Mouse (Mus musculus): ENCODE results near the gene Tnfsf8. TPM values are rescaled to one million over a fixed set of nuclear protein-coding genes. Genes with fewer than 3 reads are reported as not detected.

Gene Tnfsf8
- polyA plus RNA-seq, 1 experiment from 2014 or later = not detected

DNA sequence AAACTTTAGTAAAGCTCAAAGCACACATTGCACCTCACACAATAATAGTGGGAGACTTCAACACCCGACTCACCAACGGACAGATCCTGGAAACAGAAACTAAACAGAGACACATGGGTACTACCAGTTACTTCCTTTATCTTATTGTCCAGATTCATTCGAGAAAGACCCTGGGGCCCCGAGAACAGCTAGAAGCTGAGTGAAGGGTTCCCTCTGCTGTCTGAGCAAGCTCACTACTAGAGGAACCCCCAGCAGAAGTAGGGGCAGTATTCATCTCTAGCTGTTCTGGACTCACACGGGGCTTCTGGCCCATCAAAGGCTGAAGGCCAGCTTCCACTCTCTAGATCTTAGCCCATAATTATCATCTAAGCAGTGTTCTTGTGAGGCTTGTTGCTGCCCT, 20.7 kb downstream of the Tnfsf8 start:
- no peak overlapping the region for H3K4me3 ChIP-seq
- no peak overlapping the region for H3K27ac ChIP-seq (replicated peaks)
- H3K9me3 ChIP-seq = no peaks in the 10 kb centered on the region
- H3K9ac ChIP-seq = no peak overlapping the region
- no peaks in the 10 kb centered on the region for H3K36me3 ChIP-seq
- ATAC-seq (ENCODE audit: extremely low read depth, insufficient number of reproducible peaks, low FRiP score, low TSS enrichment) = no peak
- no peak overlapping the region for H3K4me2 ChIP-seq
- no peaks in the 10 kb centered on the region for H3K4me1 ChIP-seq
- H3K27me3 ChIP-seq (replicated peaks) = peaks cover 29% of the 10 kb centered on the region
- 27% methylated on average over 5 of the region's 5 CpGs for WGBS

DNA sequence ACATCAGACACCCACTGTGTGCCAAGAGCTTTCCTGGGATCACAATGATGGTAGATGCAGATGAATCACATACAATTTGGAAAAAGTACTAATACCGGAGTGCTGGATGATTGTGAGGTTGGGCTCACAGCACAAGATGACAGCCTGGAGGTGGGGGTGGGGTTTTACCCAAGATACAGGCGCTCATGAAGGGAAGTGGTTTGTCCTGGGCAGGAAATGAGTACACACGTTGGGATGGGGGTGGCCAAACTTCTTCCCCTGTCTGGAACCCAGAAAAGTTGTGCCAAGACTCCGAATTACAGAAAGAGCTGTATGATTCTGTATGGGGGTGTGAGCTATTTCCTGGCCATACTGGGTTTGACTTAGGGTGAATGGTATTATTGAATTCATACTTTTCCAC, 38.0 kb downstream of the Tnfsf8 start:
- H3K9ac ChIP-seq = no peak overlapping the region
- H3K27ac ChIP-seq (replicated peaks) = no peak overlapping the region
- H3K36me3 ChIP-seq = no peaks in the 10 kb centered on the region
- no peak for ATAC-seq (ENCODE audit: extremely low read depth, insufficient number of reproducible peaks, low FRiP score, low TSS enrichment)
- H3K4me2 ChIP-seq = no peak overlapping the region
- no peaks in the 10 kb centered on the region for H3K27me3 ChIP-seq (replicated peaks)
- H3K9me3 ChIP-seq = no peaks in the 10 kb centered on the region
- 57% methylated on average over 4 of the region's 4 CpGs for WGBS
- H3K4me1 ChIP-seq = no peaks in the 10 kb centered on the region
- no peak overlapping the region for H3K4me3 ChIP-seq

DNA sequence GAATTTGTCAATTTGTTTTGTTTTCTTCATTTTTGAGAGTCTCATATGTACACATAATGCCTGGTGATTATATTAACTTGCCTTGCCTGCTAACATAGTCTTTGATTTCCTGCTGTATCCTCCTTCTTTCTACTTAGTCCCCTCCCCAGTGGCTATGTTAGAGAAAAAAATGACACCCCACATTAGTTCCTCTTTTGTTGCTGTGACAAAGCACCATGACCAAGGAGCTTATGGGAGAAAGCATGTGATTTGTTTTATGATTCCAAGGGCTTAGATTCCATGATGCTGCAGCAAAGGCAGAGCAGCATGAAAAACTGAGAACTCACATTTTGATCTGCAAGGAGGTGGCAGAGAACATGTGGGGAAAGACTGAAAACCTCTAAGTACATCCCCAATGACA, 43.6 kb downstream of the Tnfsf8 start:
- no peak for ATAC-seq (ENCODE audit: extremely low read depth, insufficient number of reproducible peaks, low FRiP score, low TSS enrichment)
- Histone ChIP-seq H3K36me3 (no peaks in the 10 kb centered on the region), H3K4me1 (no peaks in the 10 kb centered on the region), H3K9me3 (no peaks in the 10 kb centered on the region), H3K4me2 (no peak overlapping the region), H3K4me3 (no peak overlapping the region), H3K9ac (no peak overlapping the region), H3K27me3 (replicated peaks) (no peaks in the 10 kb centered on the region), H3K27ac (replicated peaks) (no peak overlapping the region)

DNA sequence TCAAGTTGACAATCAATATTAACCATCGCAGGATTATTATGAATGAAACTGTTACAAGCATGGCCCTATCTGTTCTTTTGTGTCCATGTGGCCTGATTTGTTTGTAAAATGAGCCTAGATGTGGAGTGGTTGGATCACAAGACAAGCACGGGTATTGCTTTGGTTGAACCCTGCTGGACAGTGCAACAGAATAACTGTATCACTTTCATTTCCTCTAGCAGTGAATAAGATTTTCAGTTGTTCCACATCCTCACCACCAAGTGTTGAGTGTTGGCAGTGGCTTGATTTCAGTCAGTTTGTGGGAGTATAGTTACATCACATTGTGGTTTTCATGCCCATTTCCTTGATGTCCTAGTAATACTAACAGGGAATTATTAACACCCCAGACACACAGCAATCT, 45.5 kb downstream of the Tnfsf8 start:
- H3K4me1 ChIP-seq = no peaks in the 10 kb centered on the region
- no peak overlapping the region for H3K27ac ChIP-seq (replicated peaks)
- H3K9ac ChIP-seq = no peak overlapping the region
- no peaks in the 10 kb centered on the region for H3K9me3 ChIP-seq
- WGBS = 79% methylated on average over 2 of the region's 2 CpGs
- H3K27me3 ChIP-seq (replicated peaks) = no peaks in the 10 kb centered on the region
- H3K36me3 ChIP-seq = no peaks in the 10 kb centered on the region
- no peak for ATAC-seq (ENCODE audit: extremely low read depth, insufficient number of reproducible peaks, low FRiP score, low TSS enrichment)
- H3K4me2 ChIP-seq = no peak overlapping the region
- H3K4me3 ChIP-seq = no peak overlapping the region

DNA sequence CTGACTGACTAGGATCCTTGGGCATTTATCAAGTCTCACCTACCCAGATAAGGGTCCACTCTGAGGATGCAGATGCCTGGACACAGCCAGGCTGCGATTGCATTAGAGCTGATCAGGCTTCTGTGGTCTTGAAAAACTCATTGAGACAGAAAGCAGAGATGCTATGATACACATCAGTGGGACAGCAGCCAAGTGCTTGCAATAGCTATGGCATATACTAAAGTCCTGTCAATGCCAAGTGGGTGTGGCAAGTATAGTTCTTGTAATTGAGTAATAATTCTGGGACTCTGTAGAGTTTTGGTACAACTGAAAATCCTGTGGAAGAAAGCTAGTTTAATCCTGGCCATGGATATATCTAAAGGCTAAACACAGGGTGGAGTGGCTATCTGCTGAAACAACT, 63.1 kb downstream of the Tnfsf8 start:
- H3K4me1 ChIP-seq = no peaks in the 10 kb centered on the region
- WGBS = 24% methylated on average over 1 of the region's 1 CpGs
- H3K9ac ChIP-seq = no peak overlapping the region
- no peak overlapping the region for H3K4me2 ChIP-seq
- no peaks in the 10 kb centered on the region for H3K27me3 ChIP-seq (replicated peaks)
- H3K36me3 ChIP-seq = no peaks in the 10 kb centered on the region
- ATAC-seq (ENCODE audit: extremely low read depth, insufficient number of reproducible peaks, low FRiP score, low TSS enrichment) = no peak
- H3K4me3 ChIP-seq = no peak overlapping the region
- no peak overlapping the region for H3K27ac ChIP-seq (replicated peaks)
- H3K9me3 ChIP-seq = no peaks in the 10 kb centered on the region

DNA sequence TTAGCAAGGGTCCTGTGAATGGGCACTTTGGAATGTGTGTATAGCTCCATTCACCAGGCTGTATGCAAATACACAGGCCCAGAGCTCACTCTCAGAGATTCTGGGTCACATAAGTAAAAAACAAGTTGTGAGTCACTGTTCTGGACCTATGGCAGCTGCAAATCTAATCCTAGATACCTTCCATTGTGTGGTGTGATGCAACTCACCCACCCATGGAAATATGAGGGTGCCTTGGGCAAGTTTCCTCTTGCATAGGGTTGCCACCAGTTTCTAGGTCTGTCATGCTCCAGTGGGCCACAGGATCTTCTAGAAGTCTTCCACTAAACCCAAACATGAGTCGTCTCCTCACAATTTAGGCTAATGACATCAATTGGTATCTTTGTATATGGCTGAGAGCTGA, 64.6 kb downstream of the Tnfsf8 start:
- Histone ChIP-seq H3K27ac (replicated peaks) (no peak overlapping the region), H3K4me1 (no peaks in the 10 kb centered on the region), H3K36me3 (no peaks in the 10 kb centered on the region), H3K9ac (no peak overlapping the region), H3K27me3 (replicated peaks) (no peaks in the 10 kb centered on the region), H3K4me3 (no peak overlapping the region), H3K9me3 (no peaks in the 10 kb centered on the region), H3K4me2 (no peak overlapping the region)
- WGBS = 75% methylated on average over 1 of the region's 1 CpGs
- no peak for ATAC-seq (ENCODE audit: extremely low read depth, insufficient number of reproducible peaks, low FRiP score, low TSS enrichment)

DNA sequence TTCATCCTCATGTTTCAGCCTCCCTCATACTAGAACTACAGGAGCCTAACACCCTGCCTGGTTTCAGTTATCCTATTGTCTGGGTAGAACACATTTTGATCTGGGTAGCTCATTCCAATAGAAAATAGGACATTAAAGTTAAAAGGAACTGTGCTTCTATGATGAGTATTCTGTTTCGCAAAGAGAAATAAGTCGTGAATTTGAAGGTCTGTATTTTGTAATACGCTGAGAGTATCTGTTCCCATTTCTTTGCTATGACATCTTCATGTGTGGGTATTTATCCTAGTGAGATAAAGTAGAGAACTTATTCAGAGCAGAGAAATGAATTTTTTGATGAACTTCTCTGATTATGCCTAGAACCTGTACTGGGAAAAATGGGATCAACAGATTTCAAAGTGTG, 68.8 kb downstream of the Tnfsf8 start:
- Histone ChIP-seq H3K9ac (no peak overlapping the region), H3K27ac (replicated peaks) (no peak overlapping the region), H3K4me1 (no peaks in the 10 kb centered on the region), H3K27me3 (replicated peaks) (no peaks in the 10 kb centered on the region; the same call in 1 of the 2 replicates), H3K4me2 (no peak overlapping the region), H3K9me3 (no peaks in the 10 kb centered on the region), H3K4me3 (no peak overlapping the region), H3K36me3 (no peaks in the 10 kb centered on the region)
- no peak for ATAC-seq (ENCODE audit: extremely low read depth, insufficient number of reproducible peaks, low FRiP score, low TSS enrichment)
- WGBS = 92% methylated on average over 3 of the region's 3 CpGs

DNA sequence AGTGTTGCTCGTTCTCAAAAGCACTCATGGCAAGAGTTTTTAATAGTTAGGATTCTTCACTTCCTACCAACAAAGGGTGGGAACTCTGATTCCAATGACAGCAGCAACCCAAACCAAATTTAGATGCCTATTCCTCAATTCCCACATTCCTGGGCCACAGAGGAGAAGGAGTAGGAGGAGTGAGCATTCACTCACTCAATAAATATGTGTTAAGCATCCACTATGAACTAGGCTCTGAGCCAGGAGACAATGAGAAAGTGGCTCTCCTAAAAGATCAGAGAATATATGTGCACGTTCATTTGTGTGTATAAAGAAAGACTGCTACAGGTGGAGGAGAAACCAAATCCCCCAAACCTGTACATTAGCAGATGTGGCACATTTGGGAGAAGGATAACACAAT, 75.7 kb downstream of the Tnfsf8 start:
- 42% methylated on average over 2 of the region's 2 CpGs for WGBS
- no peak overlapping the region for H3K9ac ChIP-seq
- no peaks in the 10 kb centered on the region for H3K27me3 ChIP-seq (replicated peaks)
- H3K27ac ChIP-seq (replicated peaks) = no peak overlapping the region
- ATAC-seq (ENCODE audit: extremely low read depth, insufficient number of reproducible peaks, low FRiP score, low TSS enrichment) = no peak
- no peaks in the 10 kb centered on the region for H3K9me3 ChIP-seq
- H3K36me3 ChIP-seq = no peaks in the 10 kb centered on the region
- no peak overlapping the region for H3K4me3 ChIP-seq
- no peaks in the 10 kb centered on the region for H3K4me1 ChIP-seq
- no peak overlapping the region for H3K4me2 ChIP-seq

DNA sequence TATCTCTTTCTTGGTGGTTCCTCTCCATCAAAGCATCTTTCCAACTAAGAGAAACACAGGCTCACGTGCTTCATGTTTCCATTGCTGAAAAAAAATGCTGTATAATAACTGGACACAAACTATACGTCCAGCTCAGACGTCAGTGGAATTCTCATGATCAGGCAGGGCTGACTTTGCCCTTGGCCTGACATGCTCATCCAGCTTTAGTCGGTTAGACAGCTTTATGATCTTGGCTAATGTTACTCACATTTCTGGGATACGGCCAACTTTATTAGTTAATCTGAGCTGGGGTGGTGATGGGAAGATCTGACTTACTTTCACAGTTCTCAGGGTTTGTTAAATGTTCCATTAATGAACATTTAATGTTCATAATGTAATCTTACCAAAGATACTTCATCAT, 77.3 kb downstream of the Tnfsf8 start:
- WGBS = 65% methylated on average over 5 of the region's 5 CpGs
- Histone ChIP-seq H3K4me1 (no peaks in the 10 kb centered on the region), H3K27ac (replicated peaks) (no peak overlapping the region), H3K9me3 (no peaks in the 10 kb centered on the region), H3K4me3 (no peak overlapping the region), H3K4me2 (no peak overlapping the region), H3K9ac (no peak overlapping the region), H3K36me3 (no peaks in the 10 kb centered on the region), H3K27me3 (replicated peaks) (no peaks in the 10 kb centered on the region)
- no peak for ATAC-seq (ENCODE audit: extremely low read depth, insufficient number of reproducible peaks, low FRiP score, low TSS enrichment)

DNA sequence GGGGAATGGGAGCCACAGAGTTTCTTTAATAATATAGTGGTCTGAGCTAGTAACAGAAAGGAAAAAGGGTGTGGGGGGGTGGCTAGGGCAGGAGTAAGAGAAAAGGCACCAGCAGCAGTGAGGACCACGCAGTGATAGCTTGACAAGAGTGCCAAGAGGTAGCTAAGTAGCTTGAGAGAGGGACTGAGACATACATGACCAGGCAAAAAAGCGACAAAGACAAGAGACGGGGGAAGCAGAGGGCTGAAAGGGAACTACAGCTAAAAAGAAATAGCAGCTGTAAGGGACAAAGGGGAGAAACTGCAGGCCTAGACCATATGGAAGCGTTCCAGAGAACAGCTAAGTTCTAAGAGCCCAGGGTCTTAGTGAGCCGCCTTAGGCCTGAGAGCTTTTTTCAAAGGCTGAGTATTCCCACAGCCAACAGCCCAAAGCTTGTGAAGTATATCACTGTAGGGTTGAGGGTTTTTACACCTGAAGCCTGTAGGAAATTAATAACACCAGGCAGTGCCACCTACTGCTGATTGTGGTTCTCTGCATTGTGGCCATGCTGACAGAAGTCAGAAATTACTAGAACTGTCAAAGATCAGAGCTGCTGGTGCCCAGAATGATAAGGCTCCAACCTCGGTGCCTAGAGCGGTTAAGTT, 78.1 kb downstream of the Tnfsf8 start:
- no peak overlapping the region for H3K4me3 ChIP-seq
- no peaks in the 10 kb centered on the region for H3K4me1 ChIP-seq
- no peak overlapping the region for H3K9ac ChIP-seq
- no peak overlapping the region for H3K4me2 ChIP-seq
- no peak for ATAC-seq (ENCODE audit: extremely low read depth, insufficient number of reproducible peaks, low FRiP score, low TSS enrichment)
- no peaks in the 10 kb centered on the region for H3K27me3 ChIP-seq (replicated peaks)
- H3K36me3 ChIP-seq = no peaks in the 10 kb centered on the region
- no peaks in the 10 kb centered on the region for H3K9me3 ChIP-seq
- WGBS = 64% methylated on average over 7 of the region's 7 CpGs
- no peak overlapping the region for H3K27ac ChIP-seq (replicated peaks)

Data from heart, embryonic 13.5 days (tissue).